Mouse (Mus musculus) ES-E14 (cell line): ENCODE data around the gene Alx3. TPM values are rescaled to one million over a fixed set of nuclear protein-coding genes. Genes with fewer than 3 reads are reported as not detected.

Source experiments
- DNase-seq: peaks from one replicate; pipeline ENCODE4 v3.0.0-alpha.2; 2013; ENCODE audit warnings: low read depth, low spot score
- H3K27ac ChIP-seq: 2 replicates; pipeline ENCODE4 v1.5.1; 2012; ENCODE audit warnings: low read depth, mild to moderate bottlenecking, low read length, moderate library complexity, mixed read lengths; ENCODE audit not compliant: poor library complexity, insufficient read depth, severe bottlenecking
- H3K36me3 ChIP-seq: 2 replicates; pipeline ENCODE4 v1.6.1; 2012; ENCODE audit warnings: mild to moderate bottlenecking, low read length, moderate library complexity, mixed read lengths; ENCODE audit not compliant: control insufficient read depth, poor library complexity, insufficient read depth, severe bottlenecking
- H3K4me1 ChIP-seq, 2 experiments: fragments of 150-350 bp in 1 of 2; sonication (generic) in 1 of 2; 2 replicates each; pipeline ENCODE4 v1.6.1; 2012; ENCODE audit warnings: low read length in 2 of 2, mild to moderate bottlenecking in 1 of 2, mixed read lengths in 1 of 2; ENCODE audit not compliant: control insufficient read depth in 2 of 2, insufficient read depth in 2 of 2, poor library complexity in 1 of 2
- H3K4me3 ChIP-seq, 2 experiments: fragments of 150-350 bp in 1 of 2; sonication (generic) in 1 of 2; 2 replicates each; pipeline ENCODE4 v1.5.1; 2012; ENCODE audit warnings: low read length in 2 of 2, low read depth in 1 of 2, mild to moderate bottlenecking in 1 of 2, mixed read lengths in 1 of 2; ENCODE audit not compliant: insufficient read depth in 1 of 2, poor library complexity in 1 of 2, severe bottlenecking in 1 of 2
- H3K9ac ChIP-seq: 2 replicates; pipeline ENCODE4 v1.6.1; 2012; ENCODE audit warnings: low read depth, mild to moderate bottlenecking, low read length, mixed read lengths; ENCODE audit not compliant: poor library complexity, insufficient read depth, severe bottlenecking
- H3K9me3 ChIP-seq: fragments of 150-350 bp; sonication (generic); 2 replicates; pipeline ENCODE4 v1.6.1; 2012; ENCODE audit warnings: low read depth, mild to moderate bottlenecking, low read length; ENCODE audit not compliant: control insufficient read depth, insufficient read depth
- CHD2 ChIP-seq: IDR thresholded peaks from 2 replicates; pipeline ENCODE4 v1.6.1; 2014; ENCODE audit warnings: mild to moderate bottlenecking, low read depth, low read length, inconsistent platforms
- HCFC1 ChIP-seq: IDR thresholded peaks from 2 replicates; pipeline ENCODE4 v1.6.1; 2012; ENCODE audit warnings: low read length, inconsistent platforms, borderline replicate concordance; ENCODE audit not compliant: insufficient read depth
- MAFK ChIP-seq: IDR thresholded peaks from 2 replicates; pipeline ENCODE4 v1.6.1; 2014; ENCODE audit warnings: mild to moderate bottlenecking, low read depth, low read length, inconsistent platforms; ENCODE audit not compliant: insufficient read depth
- ZC3H11A ChIP-seq: IDR thresholded peaks from 2 replicates; pipeline ENCODE4 v1.6.1; 2012; ENCODE audit warnings: low read depth, mild to moderate bottlenecking, inconsistent platforms, low read length, borderline replicate concordance
- ZNF384 ChIP-seq: IDR thresholded peaks from 2 replicates; pipeline ENCODE4 v1.6.1; 2012; ENCODE audit warnings: low read depth, low read length, inconsistent platforms
- in situ Hi-C, 2 experiments: fragments of 600-800 bp; cut with MboI; formaldehyde crosslinking; loops; one replicate each; pipeline ENCODE4 v1.15.1; 2025; ENCODE audit warnings: low sequenced_read_pairs in 2 of 2, inconsistent platforms in 1 of 2; ENCODE audit not compliant: unreplicated experiment in 2 of 2
- total RNA-seq: library from RNA; depleted of rRNA; stranded (reverse); fragments of 300-350 nt; gene quantifications from 2 replicates; pipeline ENCODE4 v1.2.3, GENCODE M21; 2012

Alx3 gene
- total RNA-seq, 1 experiment = 0.85 TPM

- H3K27ac ChIP-seq = no peak overlapping the region
These were observed 1.7 kb downstream of the Alx3 start for GRCm38 (mm10) chr3:107596559-107596958.

GRCm38 (mm10) chr3:107597134-107597533 is 2.3 kb downstream of the Alx3 start:
- no peak overlapping the region for H3K27ac ChIP-seq
- H3K4me1 ChIP-seq = peaks cover 0 to 7% of the 10 kb centered on the region in 2 experiments; a peak in 1 of 4 replicates
- in situ Hi-C loops = no loop called here
- H3K36me3 ChIP-seq = no peaks in the 10 kb centered on the region
- H3K9ac ChIP-seq = no peak overlapping the region
- no peak overlapping the region for H3K4me3 ChIP-seq
- no peaks in the 10 kb centered on the region for H3K9me3 ChIP-seq
- no peak for TF ChIP-seq ZC3H11A
- no peak for TF ChIP-seq HCFC1
- no peak for TF ChIP-seq ZNF384
- no peak for TF ChIP-seq CHD2
- no peak for TF ChIP-seq MAFK
- no peak for DNase-seq

More at GRCm38 (mm10) chr3:107596559-107596958, 1.7 kb downstream of the Alx3 start:
- Histone ChIP-seq H3K9ac (no peak overlapping the region), H3K4me3 (no peak overlapping the region; a peak in 1 of 4 replicates), H3K36me3 (no peaks in the 10 kb centered on the region), H3K4me1 (peaks cover 0 to 7% of the 10 kb centered on the region in 2 experiments; a peak in 1 of 4 replicates), H3K9me3 (no peaks in the 10 kb centered on the region)
- no peak for TF ChIP-seq ZNF384
- no peak for TF ChIP-seq HCFC1
- no peak for TF ChIP-seq MAFK
- no peak for TF ChIP-seq ZC3H11A
- TF ChIP-seq CHD2 = no peak
- in situ Hi-C loops = no loop called here
- no peak for DNase-seq

- in situ Hi-C loops = no loop called here
- Histone ChIP-seq H3K9me3 (no peaks in the 10 kb centered on the region), H3K4me1 (peaks cover 0 to 7% of the 10 kb centered on the region in 2 experiments; a peak in 1 of 4 replicates), H3K4me3 (no peak overlapping the region), H3K27ac (no peak overlapping the region), H3K9ac (no peak overlapping the region), H3K36me3 (no peaks in the 10 kb centered on the region)
- no peak for DNase-seq
- TF ChIP-seq CHD2 (no peak), ZC3H11A (no peak), ZNF384 (no peak), MAFK (no peak), HCFC1 (no peak)
These were observed 3.0 kb downstream of the Alx3 start for GRCm38 (mm10) chr3:107597586-107598389.

GRCm38 (mm10) chr3:107600127-107600526 is 5.3 kb downstream of the Alx3 start:
- no peak for TF ChIP-seq HCFC1
- no peak for TF ChIP-seq CHD2
- no peak for TF ChIP-seq MAFK
- no peak for TF ChIP-seq ZC3H11A
- no peak for TF ChIP-seq ZNF384
- in situ Hi-C loops = no loop called here
- Histone ChIP-seq H3K27ac (no peak overlapping the region), H3K4me1 (peaks cover 0 to 7% of the 10 kb centered on the region in 2 experiments; a peak in 1 of 4 replicates), H3K9me3 (no peaks in the 10 kb centered on the region), H3K36me3 (no peaks in the 10 kb centered on the region), H3K9ac (no peak overlapping the region), H3K4me3 (no peak overlapping the region)
- DNase-seq = no peak
